In the genomic region with DNA sequence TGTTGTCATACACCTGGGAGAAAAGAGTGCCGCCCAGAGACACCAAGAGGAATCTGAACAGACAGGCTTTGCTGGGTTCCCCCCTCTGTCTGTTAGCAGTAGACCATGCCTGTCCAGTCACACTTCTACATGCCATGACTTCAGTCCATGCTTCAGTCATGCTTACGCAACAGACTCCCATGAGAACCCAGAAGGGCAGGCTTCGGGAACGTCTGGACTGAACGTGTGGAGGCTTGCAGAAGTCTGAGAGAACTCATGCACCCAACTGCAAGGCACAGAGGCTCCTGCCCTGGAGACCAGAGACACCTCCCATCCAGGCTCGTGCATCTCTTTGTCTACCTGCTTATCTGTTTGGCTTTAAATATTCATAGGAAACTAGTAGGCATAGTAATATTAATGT, we compare ENCODE assay signal across 14 mouse cellular contexts.
"Had no signal": no experiment of that assay in that cellular context is flagged by ENCODE, and none has a peak within 500 bp of the region (broad histone marks: within the 10 kb centered on the region; RNA-seq: fewer than 3 reads in every experiment).

No protein-coding gene starts in this region.

- DNase-seq: kidney, postnatal 14 days; left cerebral cortex, postnatal 4 days; lung, embryonic 14.5 days; lung, postnatal 14 days; retina, postnatal 1 day; right cerebral cortex, postnatal 4 days; spleen, adult 18-20 months; thymus, adult 2 months; thymus, postnatal 25 days had no signal

- H3K36me3 ChIP-seq: limb, embryonic 15.5 days; liver, embryonic 12.5 days; midbrain, embryonic 12.5 days; neural tube, embryonic 13.5 days had no signal

- H3K9ac ChIP-seq: limb, embryonic 15.5 days; liver, embryonic 12.5 days; lung, embryonic 14.5 days; midbrain, embryonic 12.5 days; neural tube, embryonic 13.5 days had no signal

- H3K9me3 ChIP-seq: limb, embryonic 15.5 days; liver, embryonic 12.5 days; midbrain, embryonic 12.5 days; neural tube, embryonic 13.5 days had no signal

- H3K27me3 ChIP-seq: limb, embryonic 15.5 days; liver, embryonic 12.5 days; midbrain, embryonic 12.5 days; neural tube, embryonic 13.5 days had no signal

- H3K4me2 ChIP-seq: limb, embryonic 15.5 days; liver, embryonic 12.5 days; lung, embryonic 14.5 days; midbrain, embryonic 12.5 days; neural tube, embryonic 13.5 days had no signal

- ATAC-seq: liver, embryonic 12.5 days; midbrain, embryonic 16.5 days had no signal

- H3K4me3 ChIP-seq: limb, embryonic 15.5 days; liver, embryonic 12.5 days; midbrain, embryonic 12.5 days; neural tube, embryonic 13.5 days had no signal

- H3K4me1 ChIP-seq: midbrain, embryonic 12.5 days; neural tube, embryonic 13.5 days had no signal

- H3K27ac ChIP-seq: limb, embryonic 15.5 days; liver, embryonic 12.5 days; midbrain, embryonic 12.5 days; neural tube, embryonic 13.5 days had no signal
